Mouse (Mus musculus) stomach, embryonic 14.5 days (tissue): ENCODE data around the gene Olfr1218. TPM values are rescaled to one million over a fixed set of nuclear protein-coding genes. Genes with fewer than 3 reads are reported as not detected.

ENCODE experiments used
- ATAC-seq: fragments of 200-750 bp; cut with Nextera tagmentation; 2 replicates; pipeline ENCODE4 v1.8.0; 2017; ENCODE audit warnings: low read depth, moderate TSS enrichment; ENCODE audit not compliant: insufficient number of reproducible peaks, insufficient read depth, low FRiP score
- H3K27ac ChIP-seq: fragments of 300-500 bp; sonication (generic); 2 replicates; pipeline ENCODE4 v1.5.1; 2014; ENCODE audit warnings: mild to moderate bottlenecking, low read length, moderate library complexity, mixed read lengths
- H3K27me3 ChIP-seq: fragments of 300-500 bp; sonication (generic); 2 replicates; pipeline ENCODE4 v1.6.1; 2014; ENCODE audit warnings: low read length, control low read depth, mixed read lengths; ENCODE audit not compliant: control insufficient read depth, insufficient read depth
- H3K36me3 ChIP-seq: fragments of 300-500 bp; sonication (generic); 2 replicates; pipeline ENCODE4 v1.6.1; 2014; ENCODE audit warnings: mild to moderate bottlenecking, control low read depth, low read length, moderate library complexity, mixed read lengths; ENCODE audit not compliant: control insufficient read depth, insufficient read depth
- H3K4me1 ChIP-seq: fragments of 300-500 bp; sonication (generic); 2 replicates; pipeline ENCODE4 v1.6.1; 2014; ENCODE audit warnings: low read length, control low read depth, mixed read lengths; ENCODE audit not compliant: control insufficient read depth, insufficient read depth
- H3K4me2 ChIP-seq: fragments of 300-500 bp; sonication (generic); replicated peaks from 2 replicates; pipeline ENCODE4 v1.6.1; 2014; ENCODE audit warnings: low read depth, low read length, control low read depth
- H3K4me3 ChIP-seq: fragments of 300-500 bp; sonication (generic); 2 replicates; pipeline ENCODE4 v1.5.1; 2014; ENCODE audit warnings: low read depth, low read length, control low read depth
- H3K9ac ChIP-seq: fragments of 300-500 bp; sonication (generic); replicated peaks from 2 replicates; pipeline ENCODE4 v1.6.1; 2014; ENCODE audit warnings: low read depth, mild to moderate bottlenecking, control low read depth, low read length, moderate library complexity, mixed read lengths
- H3K9me3 ChIP-seq: fragments of 300-500 bp; sonication (generic); 2 replicates; pipeline ENCODE4 v1.6.1; 2016; ENCODE audit warnings: low read depth, low read length, control low read depth; ENCODE audit not compliant: control insufficient read depth
- WGBS: fragments of 180-500 bp; shearing (Covaris S2); extraction: QIAGEN DNeasy Blood & Tissue Kit; methylation state at CpG from one replicate; pipeline ENCODE4 v1.1.7; 2014; 5-methylcytosine and 5-hydroxymethylcytosine counted together
- polyA plus RNA-seq: library from polyadenylated mRNA; unstranded; fragments of >200 nt; fragmentation: Nextera tagmentation; extraction: Ambion mirVana; gene quantifications from 2 replicates; pipeline ENCODE4 v1.2.1, GENCODE M21; 2014

Gene Olfr1218
- polyA plus RNA-seq, 1 experiment from 2014 or later: not detected

- Histone ChIP-seq H3K9ac (no peak within 1 kb of the TSS), H3K4me1 (no peaks in the 10 kb centered on the region), H3K4me3 (no peak within 1 kb of the TSS), H3K27me3 (no peaks in the 10 kb centered on the region), H3K27ac (no peak within 1 kb of the TSS), H3K9me3 (no peaks in the 10 kb centered on the region), H3K4me2 (no peak within 1 kb of the TSS), H3K36me3 (no peaks in the 10 kb centered on the region)
- no peak for ATAC-seq
- WGBS: 75% methylated on average over 2 of the region's 2 CpGs
These were observed 54.1 kb downstream of the Olfr1218 start, which contains the start of gene Olfr1215 for GRCm38 (mm10) chr2:89006873-89007272. TSS of gene Olfr1215 (minus strand) at chr2:89006973.

Other genes with a start within 250 kb of the Olfr1218 start
- not detected in 2 replicates for gene Olfr1202, start 246.7 kb downstream of the Olfr1218 start, polyA plus RNA-seq
- gene Olfr1205, start 231.4 kb downstream of the Olfr1218 start, polyA plus RNA-seq: not detected in 2 replicates
- not detected in 2 replicates for gene Olfr1204, start 211.9 kb downstream of the Olfr1218 start, polyA plus RNA-seq
- not detected in 2 replicates for gene Olfr1206, start 198.0 kb downstream of the Olfr1218 start, polyA plus RNA-seq
- not detected in 2 replicates for gene Olfr1208, start 158.9 kb downstream of the Olfr1218 start, polyA plus RNA-seq
- not detected in 2 replicates for gene Olfr1209, start 146.0 kb downstream of the Olfr1218 start, polyA plus RNA-seq
- gene Olfr1211, start 123.1 kb downstream of the Olfr1218 start, polyA plus RNA-seq: not detected in 2 replicates
- gene Olfr1212, start 107.2 kb downstream of the Olfr1218 start, polyA plus RNA-seq: not detected in 2 replicates
- not detected in 2 replicates for gene Gm13762, start 80.9 kb downstream of the Olfr1218 start, polyA plus RNA-seq
- gene Olfr1214, start 68.5 kb downstream of the Olfr1218 start, polyA plus RNA-seq: not detected in 2 replicates
- not detected in 2 replicates for gene Olfr1215, start 54.2 kb downstream of the Olfr1218 start, polyA plus RNA-seq
- gene Olfr1216, start 42.8 kb downstream of the Olfr1218 start, polyA plus RNA-seq: not detected in 2 replicates
- not detected in 2 replicates for gene Olfr1217, start 29.1 kb downstream of the Olfr1218 start, polyA plus RNA-seq
- gene Olfr1219, start 22.3 kb upstream of the Olfr1218 start, polyA plus RNA-seq: not detected in 2 replicates
- gene Olfr1220, start 45.6 kb upstream of the Olfr1218 start, polyA plus RNA-seq: not detected in 2 replicates
- not detected in 2 replicates for gene Olfr1221, start 56.1 kb upstream of the Olfr1218 start, polyA plus RNA-seq
- not detected in 2 replicates for gene Olfr1222, start 71.9 kb upstream of the Olfr1218 start, polyA plus RNA-seq
- gene Olfr1223, start 90.4 kb upstream of the Olfr1218 start, polyA plus RNA-seq: not detected in 2 replicates
- gene Olfr1224-ps1, start 102.9 kb upstream of the Olfr1218 start, polyA plus RNA-seq: not detected in 2 replicates
- not detected in 2 replicates for gene Olfr1225, start 113.5 kb upstream of the Olfr1218 start, polyA plus RNA-seq
- gene Olfr1226, start 138.9 kb upstream of the Olfr1218 start, polyA plus RNA-seq: not detected in 2 replicates
- not detected in 2 replicates for gene Olfr1228, start 192.9 kb upstream of the Olfr1218 start, polyA plus RNA-seq
- gene Olfr1229, start 226.8 kb upstream of the Olfr1218 start, polyA plus RNA-seq: not detected in 2 replicates
- gene Olfr1230, start 236.1 kb upstream of the Olfr1218 start, polyA plus RNA-seq: not detected in 2 replicates
- not detected in 2 replicates for gene Olfr1231, start 245.9 kb upstream of the Olfr1218 start, polyA plus RNA-seq